Mouse (Mus musculus): ENCODE measurements around the gene Aire.
"Not testable (repeated sequence)": the region's sequence is repeated elsewhere in the genome, so short reads cannot be mapped to it uniquely, and the experiment has no call there.

The Aire gene

GRCm38 (mm10) chr10:78049519-78050035 is 6.2 kb upstream of the Aire start:
- DNase-seq (ENCODE audit: low spot score in 2 of 2), result no peak

GRCm38 (mm10) chr10:78048061-78048730 is 4.8 kb upstream of the Aire start:
- DNase-seq (ENCODE audit: low spot score in 2 of 2), result no peak

- DNase-seq (ENCODE audit: low spot score in 2 of 2), result no peak
Measured at GRCm38 (mm10) chr10:78046388-78046787, 3.0 kb upstream of the Aire start.

GRCm38 (mm10) chr10:78044531-78044930 is 1.1 kb upstream of the Aire start:
- DNase-seq (ENCODE audit: low spot score in 2 of 2), result no peak

GRCm38 (mm10) chr10:78042697-78043405 is 559 bp downstream of the Aire start:
- no peak for DNase-seq (ENCODE audit: low spot score in 2 of 2)

GRCm38 (mm10) chr10:78042096-78042495 is 1.3 kb downstream of the Aire start:
- no peak for DNase-seq (ENCODE audit: low spot score in 2 of 2)

- DNase-seq (ENCODE audit: low spot score in 2 of 2), result no peak
Measured at GRCm38 (mm10) chr10:78041647-78042046, 1.8 kb downstream of the Aire start, which contains the start of gene Dnmt3l. Gene Dnmt3l, plus strand, starts transcription at chr10:78041947.

GRCm38 (mm10) chr10:78037139-78037538 is 6.3 kb downstream of the Aire start:
- DNase-seq (ENCODE audit: low spot score in 2 of 2), result no peak

- no peak for DNase-seq (ENCODE audit: low spot score in 2 of 2)
Measured at GRCm38 (mm10) chr10:78031987-78032386, 11.4 kb downstream of the Aire start.

- DNase-seq (ENCODE audit: low spot score in 2 of 2), result no peak
Measured at GRCm38 (mm10) chr10:78029080-78029479, 14.3 kb downstream of the Aire start.

GRCm38 (mm10) chr10:78028129-78028528 is 15.3 kb downstream of the Aire start:
- peak; percentile 56 to 71 for DNase-seq (ENCODE audit: low spot score in 2 of 2)

GRCm38 (mm10) chr10:78025453-78025852 is 18.0 kb downstream of the Aire start:
- DNase-seq (ENCODE audit: low spot score in 2 of 2), result not testable (repeated sequence)

GRCm38 (mm10) chr10:78019984-78020383 is 23.4 kb downstream of the Aire start:
- not testable (repeated sequence) for DNase-seq (ENCODE audit: low spot score in 2 of 2)

- no peak for DNase-seq (ENCODE audit: low spot score in 2 of 2)
Measured at GRCm38 (mm10) chr10:78019291-78019690, 24.1 kb downstream of the Aire start.

- peak; percentile 60 to 70 for DNase-seq (ENCODE audit: low spot score in 2 of 2)
Measured at GRCm38 (mm10) chr10:78018797-78019203, 24.6 kb downstream of the Aire start.

- DNase-seq (ENCODE audit: low spot score in 2 of 2), result no peak
Measured at GRCm38 (mm10) chr10:78016366-78016765, 27.0 kb downstream of the Aire start.

- no peak for DNase-seq (ENCODE audit: low spot score in 2 of 2)
Measured at GRCm38 (mm10) chr10:78015489-78015888, 27.9 kb downstream of the Aire start.

- DNase-seq (ENCODE audit: low spot score in 2 of 2), result no peak
Measured at GRCm38 (mm10) chr10:78012661-78013495, 30.5 kb downstream of the Aire start.

- DNase-seq (ENCODE audit: low spot score in 2 of 2), result not testable (repeated sequence)
Measured at GRCm38 (mm10) chr10:78011116-78011515, 32.3 kb downstream of the Aire start.

GRCm38 (mm10) chr10:78010335-78010734 is 33.1 kb downstream of the Aire start:
- DNase-seq (ENCODE audit: low spot score in 2 of 2), result no peak

GRCm38 (mm10) chr10:78009945-78010293 is 33.5 kb downstream of the Aire start, which contains the start of gene Pfkl:
Gene Pfkl, minus strand, starts transcription at chr10:78010083.
- no peak for DNase-seq (ENCODE audit: low spot score in 2 of 2)

Measured in spleen, postnatal 36 days (tissue).